1 mouse cellular context compared by ENCODE assay signal in the genomic region with DNA sequence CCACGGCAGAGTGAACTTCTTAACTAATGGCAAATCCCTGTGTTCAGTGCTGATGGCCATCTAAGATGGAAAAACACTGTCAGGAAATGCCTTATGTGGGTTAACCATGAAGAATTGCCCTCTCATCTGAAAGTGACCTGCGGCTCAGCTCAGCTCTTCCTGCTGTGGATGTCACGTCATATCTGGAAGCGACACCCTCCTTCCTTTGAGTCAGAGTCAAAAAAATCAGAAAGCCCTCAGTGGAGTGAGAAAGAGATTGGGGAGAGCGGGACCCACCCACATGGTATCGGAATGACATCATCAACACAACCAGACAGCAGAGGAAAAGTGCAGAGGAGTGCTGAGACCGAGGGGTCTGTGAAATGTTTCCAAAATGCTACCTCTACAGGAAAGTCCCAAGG.
TF ChIP-seq lines count a peak whose summit lies in the region.

No protein-coding gene starts in this region.

TF ChIP-seq in CH12.LX, 34 proteins besides CTCF, POLR2A, EP300 and RAD21 (continued from another document):
- peak; percentile 74 for TF ChIP-seq CHD2 (IDR thresholded peaks at IDR 0.05; ENCODE audit: low read length)
- TF ChIP-seq MEF2A (IDR thresholded peaks at IDR 0.05; ENCODE audit: borderline replicate concordance, low read depth, low read length), result peak; percentile 70; the same call in 1 of the 2 replicates
- no peak; the same call in 1 of the 2 replicates for TF ChIP-seq MXI1 (IDR thresholded peaks at IDR 0.05; ENCODE audit: low read depth, low read length)
- TF ChIP-seq ZNF384 (IDR thresholded peaks at IDR 0.05; ENCODE audit: low read depth, low read length), result peak; percentile 92
- TF ChIP-seq JUN (IDR thresholded peaks at IDR 0.05; ENCODE audit: insufficient read depth, low read depth, low read length), result peak; percentile 95
- 0 out of 2 replicates have a peak, but pooled peaks have one; percentile 19 for TF ChIP-seq NRF1 (IDR thresholded peaks at IDR 0.05; ENCODE audit: low read depth, low read length)
- peak; percentile 56 for TF ChIP-seq MYC (IDR thresholded peaks at IDR 0.05; ENCODE audit: low read depth, low read length)
